Mouse (Mus musculus): ENCODE data around the gene Adgrf1.

Gene Adgrf1

DNA sequence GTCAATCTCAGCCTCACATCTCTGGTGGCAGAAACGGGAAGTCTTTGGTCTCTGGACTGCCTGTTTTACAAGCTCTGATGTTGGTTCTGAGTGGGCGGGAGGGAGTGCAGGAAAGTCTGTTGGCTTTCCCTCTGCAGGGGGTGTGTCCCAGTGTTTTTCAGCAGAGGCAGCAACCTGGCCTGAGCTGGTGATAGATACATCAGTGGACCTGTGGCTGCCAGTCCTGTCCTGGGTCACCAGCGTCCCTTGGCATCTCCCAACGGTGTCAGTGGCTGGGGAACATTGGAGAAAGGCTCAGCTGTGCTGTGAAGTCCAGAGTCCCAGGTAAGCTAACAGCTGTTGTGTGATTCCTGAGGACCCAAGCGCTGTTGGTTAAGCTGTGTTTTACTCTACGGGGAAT is at the start of gene Adgrf1:
Gene Adgrf1, plus strand, starts transcription at position 169 of the 400 bp plus-strand sequence.
- no peak for DNase-seq

DNA sequence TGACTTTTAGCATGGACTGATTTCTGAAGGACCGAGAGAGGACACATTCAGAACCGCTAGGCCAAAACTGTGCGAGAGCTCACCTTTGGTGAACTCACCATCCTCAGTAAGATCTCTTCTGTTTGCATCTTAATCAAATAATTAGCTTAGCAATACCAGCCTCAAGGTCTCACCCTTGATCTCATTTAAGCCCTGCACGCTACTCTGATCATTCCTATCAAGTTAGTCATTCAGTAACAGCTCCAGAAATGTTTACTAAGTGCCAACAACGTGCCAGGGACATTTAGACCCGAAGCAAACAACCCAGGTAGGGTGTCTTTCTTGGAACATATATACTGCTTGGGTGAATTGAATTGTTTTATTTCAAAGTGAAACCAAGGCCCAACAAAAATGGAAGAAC is 44.0 kb upstream of the Adgrf1 start:
- DNase-seq, result no peak

DNA sequence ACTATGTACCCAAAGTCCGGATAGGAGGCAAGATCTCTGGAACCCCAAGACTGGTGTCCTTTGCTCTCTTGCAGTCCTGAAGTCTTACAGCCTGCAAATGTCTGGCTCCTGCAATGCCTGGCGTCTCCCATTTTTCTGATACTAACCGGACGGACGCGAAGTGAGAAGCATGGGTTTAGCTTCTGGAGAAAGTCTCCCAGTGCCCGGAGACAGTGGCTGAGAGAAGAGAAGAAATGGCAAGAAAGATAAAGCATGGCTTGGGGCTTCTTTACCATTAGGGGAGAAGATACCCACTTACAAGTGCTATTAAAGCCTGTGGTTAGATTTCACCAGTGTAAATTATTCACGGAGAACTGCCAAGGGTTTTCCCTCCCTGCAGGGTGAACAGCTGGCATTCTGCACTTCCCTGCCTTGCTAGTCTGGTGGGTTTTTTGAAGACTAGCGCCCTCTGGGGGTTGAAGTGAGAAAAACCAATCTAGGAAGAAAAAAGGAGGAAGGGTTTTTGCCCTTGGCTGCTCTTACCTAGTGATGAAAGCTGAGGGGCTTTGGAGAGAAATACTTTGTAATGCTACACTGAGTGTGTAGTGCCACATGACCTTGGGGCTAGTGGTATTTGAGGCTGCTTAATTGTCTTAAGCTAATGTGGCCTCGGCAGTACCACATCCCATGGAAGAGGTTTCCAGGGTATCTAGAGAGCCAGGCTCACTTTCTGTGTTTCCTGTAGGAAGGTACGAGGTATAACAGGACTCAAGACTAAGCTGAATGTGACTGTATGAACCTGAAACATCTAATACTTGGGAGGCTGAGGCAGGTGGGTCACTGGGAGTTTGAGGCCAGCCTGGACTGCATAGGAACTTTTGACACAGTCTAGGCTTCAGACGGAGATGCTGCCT is 40.3 kb upstream of the Adgrf1 start:
- peak; percentile 78 for DNase-seq

DNA sequence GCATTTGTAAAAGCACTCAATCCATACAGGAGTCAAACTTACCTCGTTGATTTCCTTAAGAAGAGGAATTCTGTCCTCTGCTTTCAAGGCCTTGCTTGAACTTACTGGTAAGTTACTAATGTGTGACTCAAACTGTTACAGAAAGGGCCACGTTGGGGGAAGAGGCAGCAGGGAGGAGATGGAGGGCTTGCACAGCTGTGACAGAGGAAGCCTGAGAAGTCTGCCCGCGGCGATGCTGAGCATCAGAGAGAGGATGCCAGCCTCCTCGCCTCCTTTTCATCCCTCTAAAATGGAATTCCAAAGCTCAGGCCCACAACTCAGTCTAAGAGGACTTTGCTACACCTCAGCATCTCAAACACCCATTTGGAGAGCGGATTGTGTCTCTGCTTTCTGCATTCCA is 39.3 kb upstream of the Adgrf1 start:
- DNase-seq, result no peak

GRCm38 (mm10) chr17:43232769-43233168 is 37.4 kb upstream of the Adgrf1 start:
- DNase-seq, result no peak

GRCm38 (mm10) chr17:43236656-43237250 is 33.4 kb upstream of the Adgrf1 start:
- DNase-seq, result no peak

DNA sequence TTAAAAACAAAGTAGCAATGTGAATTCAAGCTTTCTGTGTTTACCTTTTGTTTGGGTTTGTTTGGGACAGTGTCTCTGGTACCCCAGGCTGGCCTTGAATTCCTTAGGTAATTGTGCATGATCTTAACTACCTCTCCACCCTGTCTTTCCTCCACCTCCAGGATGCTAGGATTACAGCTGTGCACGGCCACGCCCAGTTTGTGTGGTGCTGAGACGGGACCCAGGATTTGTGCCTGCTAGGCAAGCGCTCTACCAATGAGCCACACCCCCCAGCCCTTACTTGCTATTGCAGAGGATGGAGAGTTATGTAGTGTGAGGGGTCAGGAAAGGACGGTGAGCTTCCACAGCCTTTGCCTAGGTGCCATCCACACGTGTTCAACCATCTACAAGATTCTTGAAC is 31.1 kb upstream of the Adgrf1 start:
- no peak for DNase-seq

DNA sequence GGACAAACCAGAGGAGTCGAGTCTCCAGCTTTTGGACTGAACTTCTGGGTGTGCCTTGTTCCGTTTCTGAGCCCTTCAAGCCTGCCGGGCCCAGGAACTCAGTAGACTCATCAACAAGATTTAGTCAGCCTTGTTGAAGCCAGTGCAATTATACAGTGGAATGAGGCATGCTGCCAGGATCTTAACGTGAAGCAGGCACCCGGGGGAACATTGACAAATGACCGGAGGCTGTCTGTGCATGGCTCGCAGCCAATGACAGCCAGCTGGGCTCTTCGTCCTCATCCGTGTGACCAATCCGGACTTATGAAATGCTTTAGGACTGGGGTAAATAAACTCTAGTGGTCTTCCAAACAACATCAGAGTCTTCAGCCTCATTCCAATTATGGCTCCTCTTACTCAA is 29.0 kb upstream of the Adgrf1 start:
- DNase-seq, result no peak

- no peak for DNase-seq
These were observed 27.5 kb upstream of the Adgrf1 start for GRCm38 (mm10) chr17:43242609-43243008.

- DNase-seq, result no peak
These were observed 24.8 kb upstream of the Adgrf1 start for GRCm38 (mm10) chr17:43245364-43245763.

DNA sequence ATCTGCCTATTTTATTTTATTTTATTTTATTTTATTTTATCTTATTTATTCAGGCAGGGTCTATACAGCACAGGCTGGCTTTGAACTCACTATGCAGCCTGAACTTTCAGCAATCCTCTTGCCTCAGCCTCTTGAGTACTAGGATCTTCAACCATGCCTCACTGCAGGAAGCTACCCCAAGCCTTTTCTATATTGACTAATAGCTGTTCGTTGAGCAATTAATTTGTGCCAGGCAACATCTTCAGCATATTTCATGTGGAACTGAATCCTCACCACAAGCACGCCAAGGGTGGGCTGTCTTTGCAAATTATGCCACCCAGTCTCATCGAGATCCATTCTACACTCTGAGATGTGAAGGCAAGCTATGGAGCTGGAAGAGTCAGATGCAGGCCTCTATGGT is 22.9 kb upstream of the Adgrf1 start:
- DNase-seq, result no peak

GRCm38 (mm10) chr17:43249645-43250044 is 20.5 kb upstream of the Adgrf1 start:
- no peak for DNase-seq

GRCm38 (mm10) chr17:43251249-43252125 is 18.6 kb upstream of the Adgrf1 start:
- no peak for DNase-seq

- DNase-seq, result no peak
These were observed 17.3 kb upstream of the Adgrf1 start for GRCm38 (mm10) chr17:43252846-43253245.

DNA sequence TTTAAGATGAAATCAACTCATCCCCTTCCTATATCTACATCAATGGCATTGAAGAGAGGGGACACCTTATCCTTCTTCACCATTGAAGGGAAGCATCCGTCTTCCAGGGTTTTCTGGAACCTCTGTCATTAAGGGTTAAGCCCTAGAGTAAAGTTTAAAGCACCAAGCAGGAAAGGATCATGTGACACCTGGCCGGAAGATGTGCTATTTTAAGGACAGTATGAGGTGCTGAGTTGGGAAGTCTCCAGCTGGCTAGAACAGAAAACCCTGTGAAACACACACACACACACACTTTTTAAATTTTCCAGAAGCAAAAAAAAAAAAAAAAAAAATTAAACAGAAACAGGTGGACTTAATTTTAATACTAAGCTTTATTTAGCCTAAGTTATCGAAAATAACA is 15.9 kb upstream of the Adgrf1 start:
- no peak for DNase-seq

- no peak for DNase-seq
These were observed 13.5 kb upstream of the Adgrf1 start for GRCm38 (mm10) chr17:43256536-43257135.

DNA sequence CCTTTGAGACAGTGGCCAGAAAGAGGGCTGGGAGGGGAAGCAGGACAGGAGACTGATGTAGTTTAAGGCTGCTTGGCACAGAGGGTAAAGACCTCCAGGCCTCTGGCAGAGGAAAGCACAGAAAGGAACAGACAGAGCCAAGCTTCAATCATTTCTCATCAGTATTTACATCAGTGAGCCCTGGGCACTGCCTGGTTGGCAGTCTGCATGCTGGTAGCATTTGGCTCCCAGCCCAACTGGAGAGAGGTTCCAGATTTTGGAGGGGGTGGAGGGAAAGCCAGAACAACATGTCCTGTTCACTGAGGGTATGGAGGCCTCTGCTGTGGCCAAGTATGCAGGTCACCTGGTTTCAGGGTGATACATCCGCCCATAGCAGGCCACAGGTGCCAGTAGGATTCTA is 12.4 kb upstream of the Adgrf1 start:
- peak; percentile 84 for DNase-seq

DNA sequence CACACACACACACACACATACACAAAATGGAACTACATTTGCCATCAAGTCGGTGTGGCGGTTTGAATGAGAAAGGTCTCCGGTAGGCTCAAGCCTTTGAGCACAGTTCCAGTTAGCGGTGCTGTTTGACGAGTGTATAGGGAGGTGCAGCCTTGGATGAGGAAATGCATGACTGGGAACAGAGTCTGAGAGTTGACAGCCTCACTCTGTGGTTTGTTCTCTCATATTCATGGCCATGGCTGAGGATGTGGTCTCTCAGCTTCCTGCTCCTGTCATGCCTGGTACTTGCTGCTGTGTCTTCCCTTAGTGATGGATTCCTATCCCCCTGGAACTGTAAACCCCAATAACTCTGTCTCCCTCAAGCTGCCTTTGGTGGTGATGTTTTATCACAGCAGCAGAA is 8.2 kb upstream of the Adgrf1 start:
- DNase-seq, result no peak

DNA sequence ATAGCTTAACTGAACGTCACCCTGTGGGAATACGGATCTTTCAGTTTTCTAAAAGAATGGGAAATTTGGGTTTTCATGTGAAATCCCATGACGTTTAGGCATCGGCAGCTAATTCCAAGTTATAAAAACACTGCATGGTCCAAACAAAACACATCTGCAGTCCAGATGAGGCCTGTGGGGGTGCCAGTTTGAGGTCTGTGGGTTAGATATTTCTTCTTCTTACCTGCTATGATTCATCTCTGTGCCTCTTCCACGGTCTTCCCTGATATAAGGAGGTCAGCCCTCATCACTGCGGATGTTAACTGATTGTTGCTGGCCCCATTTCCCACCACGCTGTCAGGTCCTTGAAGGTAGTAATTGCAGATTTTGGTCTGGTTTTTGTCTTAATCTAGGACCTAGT is 5.4 kb upstream of the Adgrf1 start:
- no peak for DNase-seq

GRCm38 (mm10) chr17:43265178-43265837 is 4.8 kb upstream of the Adgrf1 start:
- DNase-seq, result peak; percentile 54

DNA sequence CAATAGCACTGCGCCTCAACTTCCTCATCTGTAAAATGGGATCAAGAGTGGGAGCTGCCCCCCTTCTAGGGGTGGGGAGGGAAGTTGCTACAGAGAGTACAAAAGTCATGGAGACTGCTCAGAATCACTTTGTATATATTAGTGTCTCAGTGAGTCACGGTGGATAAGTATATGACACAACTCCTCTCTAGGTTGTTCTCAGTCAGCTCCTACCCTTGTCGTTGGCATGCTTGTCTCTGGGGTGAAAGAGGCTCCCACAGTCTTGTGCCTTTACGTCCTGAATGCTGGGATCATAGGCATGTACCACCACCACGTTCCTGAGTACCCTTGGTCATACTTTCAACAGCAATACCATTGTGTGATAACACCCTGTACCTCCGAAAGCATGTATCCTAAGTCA is 4.2 kb upstream of the Adgrf1 start:
- DNase-seq, result no peak

- no peak for DNase-seq
These were observed 3.5 kb upstream of the Adgrf1 start for GRCm38 (mm10) chr17:43266636-43267035.

Data from cerebellum, adult 11-12 months (tissue).